Comparison of ENCODE assay signal across 8 mouse cellular contexts in the genomic region with DNA sequence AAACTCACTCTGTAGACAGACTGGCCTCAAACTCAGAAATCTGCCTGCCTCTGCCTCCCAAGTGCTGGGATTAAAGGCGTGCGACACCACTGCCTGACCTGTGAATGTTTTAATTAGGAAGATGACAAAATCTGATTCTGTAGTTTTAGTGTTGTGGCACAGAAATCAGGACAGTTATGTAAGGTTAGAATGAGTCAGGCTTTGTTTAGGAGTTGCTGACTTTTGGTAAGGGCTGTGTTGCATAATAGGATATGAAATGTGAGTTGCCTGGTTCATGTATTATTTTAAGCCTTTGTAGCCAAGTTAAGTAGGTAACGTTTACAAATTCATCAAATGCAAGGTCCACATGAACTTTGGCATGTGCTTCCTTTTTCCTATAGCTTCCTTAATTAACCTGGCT. TPM values are rescaled to one million over a fixed set of nuclear protein-coding genes. Genes with fewer than 3 reads are reported as not detected.
DNase-seq lines count a peak whose midpoint lies in the region; ATAC-seq and TF ChIP-seq lines count a peak whose summit lies in the region.

No protein-coding gene starts in this region.

- H3K4me3 ChIP-seq in heart, embryonic 14.5 days (ENCODE audit: control insufficient read depth in 1 of 2, insufficient read depth in 1 of 2, low read depth in 1 of 2, low read length in 2 of 2), result peak overlapping the region in 1 of 2 experiments; percentile 77; a peak in 2 of 4 replicates
- H3K4me3 ChIP-seq in brown adipose tissue, adult 24 weeks (ENCODE audit: insufficient read depth, low read depth, low read length), result peak overlapping the region; percentile 42
- peak overlapping the region; percentile 69; the same call in 1 of the 2 replicates for H3K4me3 ChIP-seq in hindbrain, postnatal 0 days (ENCODE audit: low read length)
- no peak overlapping the region for H3K4me3 ChIP-seq in midbrain, embryonic 14.5 days (replicated peaks; ENCODE audit: low read depth, low read length)

- 88% methylated on average over 3 of the region's 3 CpGs for WGBS in heart, embryonic 14.5 days
- 90% methylated on average over 3 of the region's 3 CpGs for WGBS in hindbrain, postnatal 0 days
- WGBS in midbrain, embryonic 14.5 days, result 90% methylated on average over 3 of the region's 3 CpGs

- no peak overlapping the region for H3K27ac ChIP-seq in heart, embryonic 14.5 days (replicated peaks in 1 of 2; ENCODE audit: control insufficient read depth in 1 of 2, insufficient read depth in 1 of 2, low read depth in 2 of 2, low read length in 2 of 2)
- peak overlapping the region; percentile 83 for H3K27ac ChIP-seq in brown adipose tissue, adult 24 weeks (replicated peaks; ENCODE audit: low read depth, low read length)
- no peak overlapping the region for H3K27ac ChIP-seq in hindbrain, postnatal 0 days
- H3K27ac ChIP-seq in midbrain, embryonic 14.5 days (replicated peaks; ENCODE audit: low read depth, low read length), result no peak overlapping the region

- H3K9ac ChIP-seq in heart, embryonic 14.5 days (ENCODE audit: low read length), result peak overlapping the region; percentile 90
- H3K9ac ChIP-seq in hindbrain, postnatal 0 days (replicated peaks; ENCODE audit: low read length), result peak overlapping the region; percentile 81; the same call in 1 of the 2 replicates
- no peak overlapping the region for H3K9ac ChIP-seq in midbrain, embryonic 14.5 days (replicated peaks; ENCODE audit: low read length)

- no peak for TF ChIP-seq CTCF in hindbrain, postnatal 0 days (IDR thresholded peaks at IDR 0.05; ENCODE audit: low read depth)

- H3K9me3 ChIP-seq in heart, embryonic 14.5 days (ENCODE audit: control insufficient read depth, low read length), result no peaks in the 10 kb centered on the region
- H3K9me3 ChIP-seq in hindbrain, postnatal 0 days (ENCODE audit: low read length), result no peaks in the 10 kb centered on the region
- no peaks in the 10 kb centered on the region for H3K9me3 ChIP-seq in midbrain, embryonic 14.5 days (ENCODE audit: control insufficient read depth, low read length)

- H3K36me3 ChIP-seq in heart, embryonic 14.5 days (ENCODE audit: control insufficient read depth, insufficient read depth, low read length), result peaks cover 23% of the 10 kb centered on the region
- no peaks in the 10 kb centered on the region for H3K36me3 ChIP-seq in hindbrain, postnatal 0 days (ENCODE audit: insufficient read depth, low read length)
- peaks cover 13% of the 10 kb centered on the region for H3K36me3 ChIP-seq in midbrain, embryonic 14.5 days (ENCODE audit: control insufficient read depth, insufficient read depth, low read length)

- no peak for DNase-seq in heart, postnatal 10 days
- DNase-seq in hindbrain, postnatal 0 days (ENCODE audit: low spot score), result no peak
- no peak for DNase-seq in midbrain, embryonic 14.5 days
- DNase-seq in retina, postnatal 1 day, result no peak
- no peak for DNase-seq in B cell, adult 2 months
- no peak for DNase-seq in thymus, postnatal 25 days

- H3K4me2 ChIP-seq in heart, embryonic 14.5 days (ENCODE audit: low read length), result peak overlapping the region; percentile 81
- peak overlapping the region; percentile 81 for H3K4me2 ChIP-seq in hindbrain, postnatal 0 days (ENCODE audit: low read depth, low read length)
- peak overlapping the region; percentile 66 for H3K4me2 ChIP-seq in midbrain, embryonic 14.5 days (ENCODE audit: low read length)

- peaks cover 0 to 9% of the 10 kb centered on the region in 2 experiments; a peak in 1 of 4 replicates for H3K4me1 ChIP-seq in heart, embryonic 14.5 days (ENCODE audit: control insufficient read depth in 2 of 2, insufficient read depth in 2 of 2, low read length in 2 of 2)
- H3K4me1 ChIP-seq in brown adipose tissue, adult 24 weeks (ENCODE audit: control insufficient read depth, insufficient read depth, insufficient read length, low read length), result no peaks in the 10 kb centered on the region
- H3K4me1 ChIP-seq in hindbrain, postnatal 0 days (ENCODE audit: insufficient read depth, low read length), result no peaks in the 10 kb centered on the region
- peaks cover 11% of the 10 kb centered on the region for H3K4me1 ChIP-seq in midbrain, embryonic 14.5 days (ENCODE audit: control insufficient read depth, insufficient read depth, low read length)

- no peak for ATAC-seq in heart, embryonic 14.5 days (ENCODE audit: insufficient number of reproducible peaks, insufficient read depth, low FRiP score, low read depth)
- no peak for ATAC-seq in hindbrain, postnatal 0 days
- no peak for ATAC-seq in midbrain, embryonic 14.5 days (ENCODE audit: low FRiP score, low TSS enrichment)

- intact Hi-C loops in heart, postnatal 10 days (cut with DNase I), result loop anchor here (10.0 kb wide), 2 partner anchors 371 to 459 kb away; no protein-coding TSS in a partner anchor

- H3K27me3 ChIP-seq in heart, embryonic 14.5 days (ENCODE audit: control insufficient read depth, insufficient read depth, low read length), result no peaks in the 10 kb centered on the region
- no peaks in the 10 kb centered on the region for H3K27me3 ChIP-seq in hindbrain, postnatal 0 days (ENCODE audit: insufficient read depth, low read length)
- no peaks in the 10 kb centered on the region for H3K27me3 ChIP-seq in midbrain, embryonic 14.5 days (ENCODE audit: control insufficient read depth, insufficient read depth, low read length)

RNA-seq across cellular contexts. Expression of a gene that starts 1.5 kb away (rescaled TPM):
- 22.6 and 22.7 TPM in 2 replicates for polyA plus RNA-seq in heart, embryonic 14.5 days (2014; fragmentation: Nextera tagmentation; extraction: Ambion mirVana)
- 10 to 100 TPM; 18.5 to 18.7 TPM for total RNA-seq in heart, postnatal 10 days (2021)
- 15.9 and 17.6 TPM in 2 replicates for polyA plus RNA-seq in brown adipose tissue, adult 24 weeks (2012; ENCODE audit: insufficient read depth, insufficient read length, missing spikeins)
- 19.0 and 36.7 TPM in 2 replicates for total RNA-seq in hindbrain, postnatal 0 days (2014; rRNA removed)
- 15.0 and 19.2 TPM in 2 replicates for polyA plus RNA-seq in hindbrain, postnatal 0 days (2015; fragmentation: Nextera tagmentation; extraction: Ambion mirVana)
- polyA plus RNA-seq in midbrain, embryonic 14.5 days (2014; fragmentation: Nextera tagmentation; extraction: Ambion mirVana), result 24.0 and 26.2 TPM in 2 replicates

RNA-seq across cellular contexts. Expression of a gene that starts 26.9 kb away (rescaled TPM):
- polyA plus RNA-seq in heart, embryonic 14.5 days (2014; fragmentation: Nextera tagmentation; extraction: Ambion mirVana), result 2.8 and 4.3 TPM in 2 replicates
- 1 to 10 TPM; 5.3 to 6.0 TPM for total RNA-seq in heart, postnatal 10 days (2021)
- 6.0 and 7.4 TPM in 2 replicates for polyA plus RNA-seq in brown adipose tissue, adult 24 weeks (2012; ENCODE audit: insufficient read depth, insufficient read length, missing spikeins)
- 9.9 and 11.2 TPM in 2 replicates for total RNA-seq in hindbrain, postnatal 0 days (2014; rRNA removed)
- 11.9 and 13.5 TPM in 2 replicates for polyA plus RNA-seq in hindbrain, postnatal 0 days (2015; fragmentation: Nextera tagmentation; extraction: Ambion mirVana)
- polyA plus RNA-seq in midbrain, embryonic 14.5 days (2014; fragmentation: Nextera tagmentation; extraction: Ambion mirVana), result 8.1 and 9.2 TPM in 2 replicates
